ENCODE assay signal across 24 mouse cellular contexts in the genomic region with DNA sequence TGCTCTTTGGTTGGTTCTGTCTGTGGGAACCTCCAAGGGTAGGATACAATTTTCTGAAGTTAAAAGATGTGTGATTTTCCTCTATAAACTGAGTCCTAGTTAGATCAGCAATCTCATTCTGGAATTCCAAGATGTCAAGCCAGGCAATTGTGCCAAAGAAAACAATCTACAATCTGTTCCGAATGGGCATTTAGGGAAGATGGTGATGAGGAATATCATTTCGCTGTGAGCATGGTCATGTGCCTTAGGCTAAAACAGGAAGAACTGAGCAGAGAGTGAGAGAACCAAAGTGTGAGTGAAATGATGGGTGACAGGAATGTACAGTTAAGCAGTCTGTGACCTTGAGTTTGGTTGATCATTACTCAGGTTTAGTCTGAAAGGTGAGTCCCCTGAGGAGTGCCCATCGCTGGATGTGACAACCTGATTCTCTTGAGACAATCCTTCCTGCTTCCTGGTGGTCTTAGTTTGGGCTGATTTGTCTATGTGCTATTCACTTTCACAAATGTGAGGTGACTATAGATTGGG.
DNase-seq lines count a peak whose midpoint lies in the region; ATAC-seq and TF ChIP-seq lines count a peak whose summit lies in the region.
"Had no signal": no experiment of that assay in that cellular context is flagged by ENCODE, and none has a peak within 500 bp of the region (broad histone marks: within the 10 kb centered on the region; RNA-seq: fewer than 3 reads in every experiment).

No protein-coding gene starts in this region.

- H3K27ac ChIP-seq in kidney, adult 2 months (ENCODE audit: insufficient read depth, low read depth, low read length), result 0 out of 2 replicates have a peak overlapping the region, but pooled peaks have one; percentile 22
- H3K27ac ChIP-seq in kidney, embryonic 16.5 days (ENCODE audit: low read length), result no peak overlapping the region
- H3K27ac ChIP-seq: embryonic facial prominence, embryonic 15.5 days; forebrain, embryonic 10.5 days; forebrain, embryonic 15.5 days; gastrocnemius, adult 2 months; hindbrain, embryonic 10.5 days; hindbrain, embryonic 14.5 days had no signal

- no peaks in the 10 kb centered on the region for H3K36me3 ChIP-seq in kidney, adult 2 months (ENCODE audit: control insufficient read depth, insufficient read depth, low read length)
- H3K36me3 ChIP-seq in kidney, embryonic 16.5 days (ENCODE audit: insufficient read depth, low read length), result no peaks in the 10 kb centered on the region
- H3K36me3 ChIP-seq: embryonic facial prominence, embryonic 15.5 days; forebrain, embryonic 10.5 days; forebrain, embryonic 15.5 days; G1E; heart, embryonic 12.5 days; hindbrain, embryonic 10.5 days had no signal

- ATAC-seq in cerebellum, adult (ENCODE audit: insufficient number of reproducible peaks, low FRiP score, low TSS enrichment), result peak; percentile 40; the same call in 1 of the 2 replicates
- peak; percentile 86 for ATAC-seq in kidney, embryonic 16.5 days (ENCODE audit: low FRiP score, low TSS enrichment)
- ATAC-seq: CD4-positive, CD25-positive, alpha-beta regulatory T cell, adult 4 months; forebrain, embryonic 15.5 days had no signal

- H3K9me3 ChIP-seq in kidney, embryonic 16.5 days (ENCODE audit: low read length), result no peaks in the 10 kb centered on the region
- H3K9me3 ChIP-seq: embryonic facial prominence, embryonic 15.5 days; forebrain, embryonic 10.5 days; forebrain, embryonic 15.5 days; heart, embryonic 12.5 days; hindbrain, embryonic 10.5 days had no signal

- no peak for DNase-seq in cerebellum, postnatal 14 days
- DNase-seq in kidney, adult 2 months, result peak; percentile 34
- DNase-seq in kidney, postnatal 4 days, result no peak
- no peak for DNase-seq in kidney, adult 18-20 months
- DNase-seq in thymus, postnatal 14 days, result no peak
- DNase-seq: adrenal gland, adult 8-10 months; adrenal gland, postnatal 36 days; B cell, adult 2 months; cerebellum, adult 11-12 months; cerebellum, adult 9-11 months; embryo, embryonic 11 days; gastrocnemius, adult 2 months; gastrocnemius, postnatal 25 days had no signal

- no peak overlapping the region for H3K4me2 ChIP-seq in kidney, embryonic 16.5 days (replicated peaks; ENCODE audit: low read depth, low read length)
- H3K4me2 ChIP-seq: embryonic facial prominence, embryonic 15.5 days; forebrain, embryonic 15.5 days; heart, embryonic 12.5 days; hindbrain, embryonic 14.5 days had no signal

- H3K4me3 ChIP-seq in kidney, adult 2 months (ENCODE audit: insufficient read depth, low read depth, low read length), result no peak overlapping the region
- no peak overlapping the region for H3K4me3 ChIP-seq in kidney, embryonic 16.5 days (ENCODE audit: low read length)
- H3K4me3 ChIP-seq: embryonic facial prominence, embryonic 15.5 days; erythroblast, embryonic 14.5 days; forebrain, embryonic 10.5 days; forebrain, embryonic 15.5 days; gastrocnemius, adult 2 months; heart, embryonic 12.5 days; hindbrain, embryonic 10.5 days had no signal

- TF ChIP-seq CTCF in kidney, adult 2 months (conservative IDR thresholded peaks at IDR 0.05; ENCODE audit: insufficient read depth, insufficient read length, low read depth, low read length), result no peak

- no peaks in the 10 kb centered on the region for H3K27me3 ChIP-seq in kidney, adult 2 months (replicated peaks; ENCODE audit: control insufficient read depth, insufficient read depth, low read length)
- H3K27me3 ChIP-seq in kidney, embryonic 16.5 days (ENCODE audit: insufficient read depth, low read length), result no peaks in the 10 kb centered on the region
- H3K27me3 ChIP-seq: embryonic facial prominence, embryonic 15.5 days; forebrain, embryonic 15.5 days; heart, embryonic 12.5 days had no signal

- TF ChIP-seq POLR2A in kidney, adult 2 months (IDR thresholded peaks at IDR 0.05; ENCODE audit: low read depth, low read length), result no peak

- H3K9ac ChIP-seq in kidney, embryonic 16.5 days (replicated peaks; ENCODE audit: low read length), result no peak overlapping the region
- H3K9ac ChIP-seq: embryonic facial prominence, embryonic 15.5 days; forebrain, embryonic 15.5 days; heart, embryonic 12.5 days; hindbrain, embryonic 14.5 days had no signal

- peaks cover 3% of the 10 kb centered on the region; the same call in 1 of the 2 replicates for H3K4me1 ChIP-seq in kidney, adult 2 months (ENCODE audit: control insufficient read depth, insufficient read depth, low read length)
- no peaks in the 10 kb centered on the region for H3K4me1 ChIP-seq in kidney, embryonic 16.5 days (ENCODE audit: insufficient read depth, low read length)
- H3K4me1 ChIP-seq: embryonic facial prominence, embryonic 15.5 days; forebrain, embryonic 10.5 days; forebrain, embryonic 15.5 days; heart, embryonic 12.5 days; hindbrain, embryonic 10.5 days had no signal

- 26% methylated on average over 3 of the region's 3 CpGs for WGBS in kidney, adult 2 months
- 68% methylated on average over 3 of the region's 3 CpGs for WGBS in kidney, embryonic 16.5 days
